Mouse (Mus musculus) kidney, adult 2 months (tissue): ENCODE measurements at regions not wholly inside any gene's neighbourhood (a gene's known extent, or its start where the extent isn't known, plus 50 kb on each side); places are given as distances from the start of the nearest gene placed in this dataset.

ENCODE experiments used
- CTCF ChIP-seq: fragments of 200-500 bp; conservative IDR thresholded peaks from 2 replicates; pipeline ENCODE4 v1.5.1; 2011; ENCODE audit warnings: low read depth, mild to moderate bottlenecking, control low read depth, low read length, moderate library complexity, mixed read lengths; ENCODE audit not compliant: insufficient read depth, insufficient read length
- POLR2A ChIP-seq: fragments of 200-500 bp; IDR thresholded peaks from one replicate; pipeline ENCODE4 v1.6.1; 2011; ENCODE audit warnings: low read depth, low read length, control low read depth

- TF ChIP-seq CTCF (no peak), POLR2A (no peak)
These were observed 340.6 kb upstream of the Gm5415 start for GRCm38 (mm10) chr1:32887728-32888127.
